Mouse (Mus musculus) myocyte (in vitro differentiated cells): Measurements from ENCODE around the gene A130010J15Rik.

Experiments used
- CEBPB ChIP-seq: IDR thresholded peaks from 2 replicates; pipeline ENCODE4 v1.6.1; 2011; ENCODE audit warnings: mild to moderate bottlenecking, moderate library complexity; ENCODE audit not compliant: poor library complexity, insufficient read depth, severe bottlenecking
- E2F4 ChIP-seq: IDR thresholded peaks from one replicate; pipeline ENCODE4 v1.6.1; 2011; ENCODE audit warnings: mild to moderate bottlenecking, control low read depth, moderate library complexity; ENCODE audit not compliant: insufficient read depth
- MAX ChIP-seq: IDR thresholded peaks from one replicate; pipeline ENCODE4 v1.6.1; 2011; ENCODE audit warnings: low read depth, mild to moderate bottlenecking, control low read depth
- MYOD1 ChIP-seq, 3 experiments: IDR thresholded peaks; one replicate each; pipeline ENCODE4 v1.6.1; 2011; ENCODE audit warnings: control low read depth in 2 of 3, low read depth in 2 of 3, mild to moderate bottlenecking in 2 of 3, moderate library complexity in 1 of 3; ENCODE audit not compliant: insufficient read length in 2 of 3, control insufficient read depth in 1 of 3
- MYOG ChIP-seq, 3 experiments: IDR thresholded peaks; one replicate each; pipeline ENCODE4 v1.6.1; 2011; ENCODE audit warnings: control low read depth in 2 of 3, low read depth in 2 of 3, mild to moderate bottlenecking in 2 of 3; ENCODE audit not compliant: insufficient read length in 2 of 3, control insufficient read depth in 1 of 3, insufficient read depth in 1 of 3
- POLR2A ChIP-seq: IDR thresholded peaks from one replicate; pipeline ENCODE4 v1.6.1; 2011; ENCODE audit warnings: low read depth, mild to moderate bottlenecking, control low read depth, moderate library complexity; ENCODE audit not compliant: insufficient read length
- POLR2AphosphoS2 ChIP-seq: IDR thresholded peaks from one replicate; pipeline ENCODE4 v1.6.1; 2011; ENCODE audit warnings: low read depth, control low read depth; ENCODE audit not compliant: insufficient read length
- REST ChIP-seq: IDR thresholded peaks from one replicate; pipeline ENCODE4 v1.6.1; 2011; ENCODE audit warnings: mild to moderate bottlenecking, control low read depth, moderate library complexity; ENCODE audit not compliant: insufficient read depth, insufficient read length
- SRF ChIP-seq: IDR thresholded peaks from one replicate; pipeline ENCODE4 v1.6.1; 2011; ENCODE audit warnings: low read depth; ENCODE audit not compliant: control insufficient read depth, insufficient read length
- TCF12 ChIP-seq: IDR thresholded peaks from one replicate; pipeline ENCODE4 v1.6.1; 2011; ENCODE audit warnings: mild to moderate bottlenecking, control low read depth; ENCODE audit not compliant: poor library complexity, insufficient read depth, severe bottlenecking
- TCF3 ChIP-seq: IDR thresholded peaks from one replicate; pipeline ENCODE4 v1.6.1; 2011; ENCODE audit warnings: low read depth, control low read depth; ENCODE audit not compliant: insufficient read length
- USF1 ChIP-seq: IDR thresholded peaks from one replicate; pipeline ENCODE4 v1.6.1; 2011; ENCODE audit warnings: low read depth, mild to moderate bottlenecking, control low read depth, moderate library complexity

- TF ChIP-seq POLR2A = no peak
- TF ChIP-seq USF1 = no peak
- no peak for TF ChIP-seq MAX
- no peak for TF ChIP-seq TCF3
- no peak for TF ChIP-seq MYOD1 (IDR thresholded peaks at IDR 0.05; ENCODE audit: control insufficient read depth in 1 of 3, insufficient read length in 2 of 3, low read depth in 2 of 3)
- no peak for TF ChIP-seq TCF12
- TF ChIP-seq E2F4 = no peak
- peak; percentile 94 for TF ChIP-seq CEBPB
- no peak for TF ChIP-seq MYOG (IDR thresholded peaks at IDR 0.05; ENCODE audit: control insufficient read depth in 1 of 3, insufficient read depth in 1 of 3, insufficient read length in 2 of 3, low read depth in 2 of 3)
- no peak for TF ChIP-seq POLR2AphosphoS2
- TF ChIP-seq SRF = no peak
- no peak for TF ChIP-seq REST
These were observed 29.8 kb upstream of the A130010J15Rik start for GRCm38 (mm10) chr1:193138087-193138486.
